Mouse (Mus musculus) embryonic facial prominence, embryonic 11.5 days (tissue): Measurements from ENCODE around the gene Sema4c. TPM values are rescaled to one million over a fixed set of nuclear protein-coding genes. Genes with fewer than 3 reads are reported as not detected.

Experiments
- ATAC-seq: fragments of 200-750 bp; cut with Nextera tagmentation; replicated peaks from 2 replicates; pipeline ENCODE4 v1.8.0; 2017; ENCODE audit warnings: low read depth; ENCODE audit not compliant: insufficient number of reproducible peaks, low FRiP score, low TSS enrichment
- DNase-seq: peaks from one replicate; pipeline ENCODE4 v3.0.0-alpha.2; 2015; ENCODE audit warnings: low spot score
- H3K27ac ChIP-seq: fragments of 300-500 bp; sonication (generic); replicated peaks from 2 replicates; pipeline ENCODE4 v1.5.1; 2014; ENCODE audit warnings: mild to moderate bottlenecking, low read depth, low read length, control low read depth
- H3K27me3 ChIP-seq: fragments of 300-500 bp; sonication (generic); 2 replicates; pipeline ENCODE4 v1.6.1; 2014; ENCODE audit warnings: mild to moderate bottlenecking, low read length, moderate library complexity, mixed read lengths; ENCODE audit not compliant: control insufficient read depth, insufficient read depth
- H3K36me3 ChIP-seq: fragments of 300-500 bp; sonication (generic); replicated peaks from 2 replicates; pipeline ENCODE4 v1.6.1; 2014; ENCODE audit warnings: low read depth, mild to moderate bottlenecking, low read length, moderate library complexity, mixed read lengths; ENCODE audit not compliant: control insufficient read depth, insufficient read depth
- H3K4me1 ChIP-seq: fragments of 300-500 bp; sonication (generic); 2 replicates; pipeline ENCODE4 v1.6.1; 2014; ENCODE audit warnings: low read length, mixed read lengths; ENCODE audit not compliant: control insufficient read depth, insufficient read depth
- H3K4me2 ChIP-seq: fragments of 300-500 bp; sonication (generic); 2 replicates; pipeline ENCODE4 v1.6.1; 2014; ENCODE audit warnings: low read depth, mild to moderate bottlenecking, control low read depth, low read length, moderate library complexity
- H3K4me3 ChIP-seq: fragments of 300-500 bp; sonication (generic); 2 replicates; pipeline ENCODE4 v1.5.1; 2014; ENCODE audit warnings: low read depth, low read length, control low read depth
- H3K9ac ChIP-seq: fragments of 300-500 bp; sonication (generic); replicated peaks from 2 replicates; pipeline ENCODE4 v1.6.1; 2014; ENCODE audit warnings: mild to moderate bottlenecking, control low read depth, low read length
- H3K9me3 ChIP-seq: fragments of 300-500 bp; sonication (generic); replicated peaks from 2 replicates; pipeline ENCODE4 v1.6.1; 2016; ENCODE audit warnings: mild to moderate bottlenecking, low read length, inconsistent platforms, mixed read lengths; ENCODE audit not compliant: control insufficient read depth
- WGBS: fragments of 180-500 bp; shearing (Covaris S2); extraction: QIAGEN DNeasy Blood & Tissue Kit; methylation state at CpG from one replicate; pipeline ENCODE4 v1.1.7; 2014; 5-methylcytosine and 5-hydroxymethylcytosine counted together
- polyA plus RNA-seq: library from polyadenylated mRNA; unstranded; fragments of >200 nt; fragmentation: Nextera tagmentation; extraction: Ambion mirVana; gene quantifications from 2 replicates; pipeline ENCODE4 v1.2.1, GENCODE M21; 2014

The Sema4c gene
- polyA plus RNA-seq, 1 experiment from 2014 or later, result 3.7 TPM

DNA sequence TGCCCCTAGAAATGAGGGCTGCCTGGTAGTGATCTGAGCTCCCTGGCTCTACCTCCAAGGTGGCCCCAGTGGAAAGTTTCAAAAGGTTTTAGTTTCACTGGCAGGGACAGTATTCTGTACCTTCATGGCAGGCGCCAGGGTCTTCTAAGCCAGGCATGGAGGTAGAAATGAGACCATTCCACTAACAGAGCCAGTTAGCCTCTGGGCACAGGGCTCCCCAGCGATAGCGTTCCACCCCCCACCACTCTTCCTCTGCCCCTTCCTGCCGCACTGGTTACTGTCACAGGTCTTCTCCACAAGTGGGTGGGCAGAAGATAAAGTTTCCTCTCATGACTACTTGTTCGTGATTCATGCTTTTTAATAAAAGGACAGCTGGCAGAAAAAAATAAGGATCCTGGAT lies 1.7 kb upstream of the Sema4c start:
- Histone ChIP-seq H3K36me3 (no peaks in the 10 kb centered on the region), H3K27ac (no peak overlapping the region), H3K9ac (no peak overlapping the region), H3K4me2 (no peak overlapping the region), H3K27me3 (no peaks in the 10 kb centered on the region), H3K4me1 (peaks cover 13% of the 10 kb centered on the region), H3K9me3 (no peaks in the 10 kb centered on the region), H3K4me3 (no peak overlapping the region)
- DNase-seq (no peak), ATAC-seq (no peak)
- WGBS, result 42% methylated on average over 5 of the region's 5 CpGs

DNA sequence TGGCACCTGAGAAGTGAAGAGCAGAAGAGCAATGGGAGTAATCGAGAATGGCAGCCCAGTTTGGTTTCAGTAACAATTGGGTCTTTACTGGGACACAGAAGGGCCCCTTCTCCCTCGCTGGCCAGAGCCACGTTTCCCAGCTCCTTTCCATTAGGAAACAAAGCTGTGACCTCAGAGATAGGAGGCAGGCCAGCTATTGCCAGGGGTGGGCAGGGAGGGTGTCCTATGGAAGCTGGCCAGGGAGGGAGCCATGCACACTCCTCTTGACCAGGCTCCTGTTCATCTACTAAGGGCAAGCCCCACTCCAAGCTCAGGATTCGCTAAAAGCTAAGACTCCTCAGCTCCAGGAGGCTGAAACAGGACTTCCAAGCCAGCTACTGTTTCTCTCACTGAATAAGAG lies 1.1 kb upstream of the Sema4c start:
- Histone ChIP-seq H3K9ac (peak overlapping the region; percentile 89; the same call in 1 of the 2 replicates), H3K27me3 (no peaks in the 10 kb centered on the region), H3K9me3 (no peaks in the 10 kb centered on the region), H3K36me3 (no peaks in the 10 kb centered on the region), H3K4me1 (peaks cover 15% of the 10 kb centered on the region), H3K4me3 (peak overlapping the region; percentile 95), H3K27ac (no peak overlapping the region), H3K4me2 (no peak overlapping the region; the same call in 1 of the 2 replicates)
- 3% methylated on average over 4 of the region's 4 CpGs for WGBS
- DNase-seq, result no peak
- no peak for ATAC-seq

DNA sequence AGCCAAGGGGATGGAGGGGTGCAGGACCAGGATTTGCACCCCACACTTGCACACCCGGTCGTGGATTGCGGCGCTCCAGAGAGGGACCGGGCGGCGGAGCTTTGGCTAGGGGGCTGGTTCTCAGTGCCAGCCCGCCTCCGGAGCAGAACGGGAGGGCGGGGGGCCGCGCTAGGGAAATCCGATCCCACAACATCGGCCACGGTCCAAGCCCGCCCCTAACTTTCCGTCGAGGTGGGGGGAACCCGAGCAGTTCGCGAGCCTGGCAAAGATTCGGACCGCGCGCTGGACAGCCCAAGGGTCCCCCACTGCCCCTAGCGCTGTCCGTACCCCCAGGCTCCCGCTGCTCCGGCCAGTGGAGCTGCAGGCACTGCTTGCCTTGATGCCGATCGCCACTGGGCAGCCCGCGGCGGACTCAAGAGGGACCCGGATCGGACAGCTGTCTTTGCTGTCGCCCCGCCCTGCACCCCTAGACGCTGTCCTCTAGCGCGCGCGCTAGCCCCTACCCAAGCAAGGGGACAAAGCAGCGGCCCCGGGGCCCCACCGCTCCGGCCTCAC lies 615 bp downstream of the Sema4c start:
- no peaks in the 10 kb centered on the region for H3K27me3 ChIP-seq
- ATAC-seq (peak; percentile 72), DNase-seq (peak; percentile 89)
- WGBS, result under 1% methylated on average over 44 of the region's 48 CpGs
- H3K27ac ChIP-seq, result peak overlapping the region; percentile 96
- H3K4me2 ChIP-seq, result peak overlapping the region; percentile 78
- peak overlapping the region; percentile 95 for H3K4me3 ChIP-seq
- no peaks in the 10 kb centered on the region for H3K9me3 ChIP-seq
- H3K9ac ChIP-seq, result peak overlapping the region; percentile 89
- H3K36me3 ChIP-seq, result peaks cover 9% of the 10 kb centered on the region
- peaks cover 15% of the 10 kb centered on the region for H3K4me1 ChIP-seq

DNA sequence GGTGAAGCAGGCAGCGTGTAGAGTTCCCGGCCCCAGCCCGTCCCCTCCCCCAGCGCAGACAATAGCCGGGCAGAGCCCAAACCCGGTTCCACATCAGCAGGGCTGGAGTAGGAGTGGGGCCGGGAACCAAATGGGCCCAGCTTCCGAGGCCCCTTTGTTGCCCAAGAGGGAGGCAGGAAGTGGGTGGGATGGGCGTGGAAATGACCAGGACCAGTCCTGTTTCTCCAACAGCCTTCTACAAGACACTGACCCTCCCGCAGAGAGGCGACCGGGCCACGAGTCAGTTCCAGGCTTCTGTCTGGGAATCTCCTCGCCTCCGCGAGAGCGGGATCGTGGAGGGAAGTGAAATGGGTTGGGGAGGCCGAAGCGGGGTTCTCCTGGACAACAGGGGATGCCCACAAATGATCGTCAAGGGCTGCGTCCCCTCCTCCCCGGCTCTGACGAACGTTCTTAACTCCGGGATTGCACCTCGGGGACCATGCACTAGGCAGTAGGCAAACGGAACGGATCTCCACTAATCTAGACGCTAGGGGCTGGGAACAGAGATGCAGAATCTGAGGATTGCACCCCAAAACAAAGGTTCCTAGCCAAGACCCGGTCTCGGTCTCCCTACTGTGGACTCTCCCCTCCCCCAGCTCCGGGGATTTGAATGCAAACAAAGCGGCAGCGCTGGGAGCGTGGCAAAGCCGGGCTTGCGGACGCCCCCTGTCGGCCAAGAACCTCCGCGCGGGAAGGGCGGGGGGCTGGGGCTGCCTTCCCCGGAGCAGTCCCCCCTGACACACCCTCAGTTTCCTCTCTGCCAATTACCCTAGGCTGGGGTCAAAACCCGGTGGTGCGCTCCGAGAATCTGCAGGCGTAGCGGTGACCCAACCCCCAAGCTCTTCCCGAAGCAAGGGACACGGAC lies 1.3 kb downstream of the Sema4c start:
- Histone ChIP-seq H3K4me1 (peaks cover 15% of the 10 kb centered on the region), H3K9me3 (no peaks in the 10 kb centered on the region), H3K27me3 (no peaks in the 10 kb centered on the region), H3K36me3 (peaks cover 16% of the 10 kb centered on the region), H3K27ac (peak overlapping the region; percentile 96), H3K9ac (peak overlapping the region; percentile 89), H3K4me2 (peak overlapping the region; percentile 78), H3K4me3 (peak overlapping the region; percentile 95)
- peak; percentile 77 for ATAC-seq
- peak; percentile 96 for DNase-seq
- WGBS, result under 1% methylated on average over 52 of the region's 52 CpGs

DNA sequence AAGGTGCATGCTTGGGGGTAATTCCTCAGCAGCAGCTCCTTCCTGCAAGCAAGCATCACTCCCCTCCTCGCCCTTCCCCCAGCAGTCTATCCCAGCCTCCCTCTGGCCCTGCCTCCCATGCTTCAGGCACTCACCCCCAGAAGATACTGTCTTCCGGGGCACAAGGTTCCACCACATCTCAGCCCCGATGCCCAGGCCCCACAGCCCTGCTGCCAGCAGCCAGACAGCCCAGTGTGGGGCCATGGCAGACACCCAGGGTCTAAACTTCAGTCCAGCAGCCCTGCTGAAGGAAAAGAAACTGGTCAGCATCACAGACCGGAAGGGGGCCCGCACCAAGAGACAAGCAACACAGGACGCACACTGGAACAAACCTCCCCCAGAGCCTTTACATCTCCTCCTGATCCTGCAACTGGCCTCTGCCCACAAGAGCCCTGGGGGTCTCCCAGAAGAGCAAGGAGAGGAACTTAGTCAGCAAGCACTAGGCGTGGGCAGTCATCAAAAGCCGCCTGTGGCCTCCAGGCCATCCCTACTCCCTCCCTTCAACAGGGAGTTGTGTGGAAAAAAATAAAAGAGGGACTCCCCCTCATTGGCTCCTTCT lies 2.3 kb downstream of the Sema4c start:
- Histone ChIP-seq H3K27ac (peak overlapping the region; percentile 96), H3K4me2 (peak overlapping the region; percentile 78), H3K9ac (peak overlapping the region; percentile 89), H3K4me3 (peak overlapping the region; percentile 95), H3K9me3 (no peaks in the 10 kb centered on the region), H3K27me3 (no peaks in the 10 kb centered on the region), H3K36me3 (peaks cover 22% of the 10 kb centered on the region), H3K4me1 (peaks cover 15% of the 10 kb centered on the region)
- no peak for ATAC-seq
- WGBS, result 3% methylated on average over 8 of the region's 8 CpGs
- DNase-seq, result peak; percentile 46

DNA sequence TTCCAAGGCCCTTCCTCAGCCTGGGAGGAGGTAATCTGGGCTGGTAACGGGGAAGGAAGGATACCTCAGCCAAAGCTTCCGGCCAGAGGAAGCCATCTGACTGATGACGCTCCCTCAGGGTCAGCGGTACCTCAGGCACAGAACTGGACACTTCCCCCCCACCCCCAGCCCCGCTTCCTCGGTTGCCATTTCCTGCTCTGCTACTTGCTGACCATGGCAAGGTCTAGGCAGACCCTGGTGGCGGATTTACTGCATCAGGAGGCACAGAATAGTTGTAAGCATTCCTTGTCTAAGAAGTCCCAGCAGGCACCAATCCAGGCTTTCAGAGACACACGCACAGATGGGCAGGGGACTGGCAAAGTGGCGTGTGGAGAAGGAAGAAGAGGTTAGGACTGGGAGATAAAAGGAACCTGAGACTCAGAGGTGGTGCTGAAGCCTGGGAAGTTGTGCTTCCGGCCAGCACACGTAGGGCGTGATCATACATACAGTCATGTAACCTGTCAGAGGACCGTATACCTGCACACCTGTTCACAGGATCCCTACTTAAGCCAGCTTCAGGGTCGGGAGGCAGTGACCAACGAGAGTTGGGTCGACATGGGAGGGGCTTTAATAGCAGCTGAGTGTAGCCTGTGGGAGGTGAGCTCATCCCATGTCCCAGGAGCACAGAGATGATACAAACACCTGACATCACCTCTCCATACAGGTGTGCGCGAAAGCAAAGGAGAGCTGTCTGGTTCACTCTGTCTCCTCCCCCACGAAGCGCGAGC lies 3.3 kb downstream of the Sema4c start:
- H3K9me3 ChIP-seq, result no peaks in the 10 kb centered on the region
- H3K9ac ChIP-seq, result peak overlapping the region; percentile 89; the same call in 1 of the 2 replicates
- 71% methylated on average over 21 of the region's 21 CpGs for WGBS
- H3K4me1 ChIP-seq, result peaks cover 17% of the 10 kb centered on the region
- H3K4me3 ChIP-seq, result peak overlapping the region; percentile 95
- ATAC-seq (no peak), DNase-seq (no peak)
- H3K36me3 ChIP-seq, result peaks cover 29% of the 10 kb centered on the region
- peak overlapping the region; percentile 78 for H3K4me2 ChIP-seq
- H3K27me3 ChIP-seq, result no peaks in the 10 kb centered on the region
- peak overlapping the region; percentile 96 for H3K27ac ChIP-seq

DNA sequence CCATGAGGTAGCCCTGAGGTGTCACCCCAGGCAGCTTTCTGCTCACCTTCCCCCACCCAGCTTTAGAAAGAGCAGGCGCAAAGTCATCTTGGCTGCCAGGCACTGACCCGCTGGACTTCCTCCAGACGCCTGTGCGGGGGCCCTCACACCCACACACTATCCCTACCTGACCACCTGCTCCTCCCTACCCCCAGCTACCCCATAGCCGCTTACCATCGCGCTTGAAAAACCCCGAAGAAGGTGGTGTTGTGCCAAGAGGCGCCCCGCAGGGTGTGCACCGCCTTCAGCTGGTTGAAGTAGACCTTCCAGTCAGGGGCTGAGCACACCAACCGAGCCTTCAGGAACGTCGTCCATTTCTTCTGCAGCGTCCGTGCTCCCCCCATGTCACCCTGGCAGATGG lies 5.6 kb downstream of the Sema4c start:
- no peak for ATAC-seq
- H3K9ac ChIP-seq, result peak overlapping the region; percentile 18; the same call in 1 of the 2 replicates
- H3K27ac ChIP-seq, result no peak overlapping the region
- H3K36me3 ChIP-seq, result peaks cover 32% of the 10 kb centered on the region
- H3K4me2 ChIP-seq, result no peak overlapping the region
- H3K9me3 ChIP-seq, result no peaks in the 10 kb centered on the region
- no peak for DNase-seq
- H3K4me1 ChIP-seq, result peaks cover 18% of the 10 kb centered on the region
- WGBS, result 95% methylated on average over 16 of the region's 16 CpGs
- H3K27me3 ChIP-seq, result no peaks in the 10 kb centered on the region
- H3K4me3 ChIP-seq, result no peak overlapping the region
